Mouse (Mus musculus) neutrophil, adult 59 days (primary cell): Measurements from ENCODE around the gene Dnhd1. TPM values are rescaled to one million over a fixed set of nuclear protein-coding genes. Genes with fewer than 3 reads are reported as not detected.

Source experiments
- total RNA-seq, 2 experiments: library from RNA; stranded (reverse); gene quantifications; 1 replicate in 1 of 2; 2 replicates in 1 of 2; pipeline ENCODE4 v1.2.4; 2023

Dnhd1 gene
- 1 to 10 TPM; 2.8 to 3.8 TPM for total RNA-seq

GRCm38 (mm10) chr7:105650639-105651435 lies at the start of gene Dnhd1:
TSS of gene Dnhd1 (plus strand) at chr7:105650827.

GRCm38 (mm10) chr7:105633127-105633800 lies 17.4 kb upstream of the Dnhd1 start, which contains the start of gene Trim3:
TSS of gene Trim3 (minus strand) at chr7:105633571.

GRCm38 (mm10) chr7:105639756-105640155 lies 10.9 kb upstream of the Dnhd1 start, which contains the start of gene Timm10b:
TSS of gene Timm10b (plus strand) at chr7:105640056.

GRCm38 (mm10) chr7:105640233-105640893 lies 10.3 kb upstream of the Dnhd1 start, which contains the start of the genes Arfip2 and Gm45799:
TSS of gene Arfip2 (minus strand) at chr7:105640416.
TSS of gene Gm45799 (plus strand) at chr7:105640552.

GRCm38 (mm10) chr7:105736264-105736901 lies 85.8 kb downstream of the Dnhd1 start, which contains the start of gene Ilk:
TSS of gene Ilk (plus strand) at chr7:105736592.

GRCm38 (mm10) chr7:105736911-105737521 lies 86.4 kb downstream of the Dnhd1 start, which contains the start of gene Rrp8:
TSS of gene Rrp8 (minus strand) at chr7:105737385.

GRCm38 (mm10) chr7:105743926-105744590 lies 93.4 kb downstream of the Dnhd1 start, which contains the start of gene Taf10:
TSS of gene Taf10 (minus strand) at chr7:105744361.

GRCm38 (mm10) chr7:105751491-105752433 lies 101.1 kb downstream of the Dnhd1 start, which contains the start of gene Tpp1:
TSS of gene Tpp1 (minus strand) at chr7:105752235.

Other genes starting within 250 kb of the Dnhd1 start
- under 1 TPM; 0.51 to 0.64 TPM for gene Cnga4, start 246.3 kb upstream of the Dnhd1 start, total RNA-seq
- gene Cckbr, start 225.1 kb upstream of the Dnhd1 start, total RNA-seq = not detected
- not detected for gene Cavin3, start 168.5 kb upstream of the Dnhd1 start, total RNA-seq
- 10 to 100 TPM; 21.0 to 21.1 TPM for gene Smpd1, start 96.5 kb upstream of the Dnhd1 start, total RNA-seq
- gene Apbb1, start 69.2 kb upstream of the Dnhd1 start, total RNA-seq = 1 to 10 TPM in 1 of 2 experiments, under 1 TPM in 1; 0.56 to 1.4 TPM
- not detected for gene Hpx, start 50.7 kb upstream of the Dnhd1 start, total RNA-seq
- gene Trim3, start 17.3 kb upstream of the Dnhd1 start, total RNA-seq = 10 to 100 TPM; 14.7 to 22.5 TPM
- 100 to 1,000 TPM; 104 to 108 TPM for gene Timm10b, start 10.8 kb upstream of the Dnhd1 start, total RNA-seq
- 10 to 100 TPM; 14.1 to 14.5 TPM for gene Arfip2, start 10.4 kb upstream of the Dnhd1 start, total RNA-seq
- 10 to 100 TPM in 1 of 2 experiments, 1 to 10 TPM in 1; 8.5 to 10.2 TPM for gene Gm45799, start 10.3 kb upstream of the Dnhd1 start, total RNA-seq
- 100 to 1,000 TPM; 151 to 174 TPM for gene Ilk, start 85.8 kb downstream of the Dnhd1 start, total RNA-seq
- 10 to 100 TPM in 1 of 2 experiments, 1 to 10 TPM in 1; 9.4 to 10.4 TPM for gene Rrp8, start 86.6 kb downstream of the Dnhd1 start, total RNA-seq
- 100 to 1,000 TPM; 109 to 136 TPM for gene Taf10, start 93.5 kb downstream of the Dnhd1 start, total RNA-seq
- 10 to 100 TPM; 39.5 to 46.3 TPM for gene Tpp1, start 101.4 kb downstream of the Dnhd1 start, total RNA-seq
- under 1 TPM; 0.09 to 0.27 TPM for gene Dchs1, start 136.8 kb downstream of the Dnhd1 start, total RNA-seq
- gene Mrpl17, start 160.3 kb downstream of the Dnhd1 start, total RNA-seq = 10 to 100 TPM; 37.4 to 38.6 TPM